Mouse (Mus musculus): ENCODE results near the gene Opcml. TPM values are rescaled to one million over a fixed set of nuclear protein-coding genes. Genes with fewer than 3 reads are reported as not detected.

Opcml gene
- polyA plus RNA-seq, 1 experiment from 2014 or later, result 9.8 TPM

DNA sequence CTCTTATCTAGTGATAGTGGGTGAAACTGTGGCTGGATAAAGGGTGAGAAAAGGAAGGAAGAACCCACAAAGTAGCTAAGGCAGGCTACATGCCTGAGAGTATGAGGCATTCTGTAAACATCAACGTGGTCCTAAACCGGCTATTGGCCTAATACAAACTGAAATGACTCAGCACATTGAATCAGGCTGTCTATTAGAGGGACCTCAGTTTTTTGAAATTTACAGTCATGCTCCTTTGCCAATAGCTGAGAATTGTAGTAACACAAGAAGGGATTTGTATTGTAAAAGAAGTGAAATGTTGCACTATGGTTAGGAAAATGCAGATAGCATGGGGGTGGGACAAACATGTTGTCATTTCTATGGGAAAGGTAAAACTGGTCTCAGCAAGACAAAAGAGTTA, 10.4 kb downstream of the Opcml start:
- Histone ChIP-seq H3K27ac (no peak overlapping the region), H3K4me3 (no peak overlapping the region), H3K4me1 (no peaks in the 10 kb centered on the region), H3K27me3 (no peaks in the 10 kb centered on the region), H3K9ac (no peak overlapping the region), H3K36me3 (no peaks in the 10 kb centered on the region), H3K4me2 (no peak overlapping the region), H3K9me3 (no peaks in the 10 kb centered on the region)
- no peak for ATAC-seq (ENCODE audit: borderline replicate concordance, extremely low read depth, low FRiP score, low TSS enrichment)
- 67% methylated on average over 2 of the region's 2 CpGs for WGBS

DNA sequence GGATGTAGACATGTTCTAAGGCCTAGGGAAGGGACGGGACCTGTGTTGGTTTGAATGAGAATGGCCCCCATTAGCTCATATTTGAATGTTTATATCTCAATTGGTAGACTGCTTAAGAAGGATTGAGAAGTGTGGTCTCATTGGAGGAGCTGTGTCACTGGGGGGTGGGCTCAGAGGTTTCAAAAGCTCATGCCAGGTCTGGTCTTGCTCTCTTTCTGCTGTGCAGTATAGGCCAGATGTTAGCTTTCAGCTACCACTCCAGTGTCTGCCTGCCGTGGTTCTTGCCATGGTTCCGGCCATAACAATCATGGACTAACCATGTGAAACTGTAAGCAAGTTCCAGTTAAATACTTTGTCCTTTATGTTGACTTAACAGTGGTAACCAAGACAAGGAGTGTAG, 11.2 kb downstream of the Opcml start:
- Histone ChIP-seq H3K4me1 (no peaks in the 10 kb centered on the region), H3K36me3 (no peaks in the 10 kb centered on the region), H3K27me3 (no peaks in the 10 kb centered on the region), H3K9ac (no peak overlapping the region), H3K9me3 (no peaks in the 10 kb centered on the region), H3K4me2 (no peak overlapping the region), H3K27ac (no peak overlapping the region), H3K4me3 (no peak overlapping the region)
- WGBS, result 57% methylated on average over 3 of the region's 3 CpGs
- peak; percentile 52; the same call in 1 of the 2 replicates for ATAC-seq (ENCODE audit: borderline replicate concordance, extremely low read depth, low FRiP score, low TSS enrichment)

GRCm38 (mm10) chr9:27802379-27802778, 11.8 kb downstream of the Opcml start:
- H3K27me3 ChIP-seq, result no peaks in the 10 kb centered on the region
- H3K9me3 ChIP-seq, result no peaks in the 10 kb centered on the region
- H3K27ac ChIP-seq, result no peak overlapping the region
- 0 out of 2 replicates have a peak, but pooled peaks have one; percentile 14 for ATAC-seq (ENCODE audit: borderline replicate concordance, extremely low read depth, low FRiP score, low TSS enrichment)
- no peak overlapping the region for H3K4me2 ChIP-seq
- no peak overlapping the region for H3K9ac ChIP-seq
- no peak overlapping the region for H3K4me3 ChIP-seq
- H3K36me3 ChIP-seq, result no peaks in the 10 kb centered on the region
- H3K4me1 ChIP-seq, result no peaks in the 10 kb centered on the region

DNA sequence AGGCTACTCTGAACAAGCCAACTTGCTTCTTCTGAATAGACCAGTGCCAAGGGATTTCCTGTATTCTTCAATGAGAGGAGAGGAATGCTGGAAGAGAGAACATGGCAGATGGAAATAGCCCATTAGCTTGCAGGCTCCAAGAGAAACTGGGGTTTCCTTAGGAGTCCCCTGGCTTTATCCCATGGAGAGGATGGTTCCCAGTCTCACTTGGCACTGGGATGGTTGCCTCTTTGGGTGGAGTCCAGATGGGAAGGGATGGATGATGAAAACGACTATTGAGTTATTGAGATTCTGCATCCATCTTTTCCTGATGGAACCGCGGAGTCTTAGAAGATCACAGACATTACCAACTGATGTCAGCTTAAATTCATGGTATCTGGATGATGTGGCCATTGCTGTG, 13.9 kb downstream of the Opcml start:
- Histone ChIP-seq H3K4me2 (no peak overlapping the region), H3K4me1 (no peaks in the 10 kb centered on the region), H3K27ac (no peak overlapping the region), H3K9me3 (no peaks in the 10 kb centered on the region), H3K36me3 (no peaks in the 10 kb centered on the region), H3K9ac (no peak overlapping the region), H3K4me3 (no peak overlapping the region), H3K27me3 (no peaks in the 10 kb centered on the region)
- no peak for ATAC-seq (ENCODE audit: borderline replicate concordance, extremely low read depth, low FRiP score, low TSS enrichment)
- WGBS, result 77% methylated on average over 3 of the region's 3 CpGs

- no peak for ATAC-seq (ENCODE audit: borderline replicate concordance, extremely low read depth, low FRiP score, low TSS enrichment)
- Histone ChIP-seq H3K4me3 (no peak overlapping the region), H3K9me3 (no peaks in the 10 kb centered on the region), H3K4me1 (no peaks in the 10 kb centered on the region), H3K27me3 (no peaks in the 10 kb centered on the region), H3K36me3 (no peaks in the 10 kb centered on the region), H3K27ac (no peak overlapping the region), H3K9ac (no peak overlapping the region), H3K4me2 (no peak overlapping the region)
- 65% methylated on average over 8 of the region's 8 CpGs for WGBS
These were observed 19.2 kb downstream of the Opcml start for GRCm38 (mm10) chr9:27809741-27810140.

- Histone ChIP-seq H3K9me3 (no peaks in the 10 kb centered on the region), H3K4me3 (no peak overlapping the region), H3K36me3 (no peaks in the 10 kb centered on the region), H3K27me3 (no peaks in the 10 kb centered on the region), H3K4me2 (no peak overlapping the region), H3K9ac (no peak overlapping the region), H3K27ac (no peak overlapping the region), H3K4me1 (no peaks in the 10 kb centered on the region)
- ATAC-seq (ENCODE audit: borderline replicate concordance, extremely low read depth, low FRiP score, low TSS enrichment), result no peak
- WGBS, result 20% methylated on average over 3 of the region's 3 CpGs
These were observed 22.7 kb downstream of the Opcml start for GRCm38 (mm10) chr9:27813207-27813790.

DNA sequence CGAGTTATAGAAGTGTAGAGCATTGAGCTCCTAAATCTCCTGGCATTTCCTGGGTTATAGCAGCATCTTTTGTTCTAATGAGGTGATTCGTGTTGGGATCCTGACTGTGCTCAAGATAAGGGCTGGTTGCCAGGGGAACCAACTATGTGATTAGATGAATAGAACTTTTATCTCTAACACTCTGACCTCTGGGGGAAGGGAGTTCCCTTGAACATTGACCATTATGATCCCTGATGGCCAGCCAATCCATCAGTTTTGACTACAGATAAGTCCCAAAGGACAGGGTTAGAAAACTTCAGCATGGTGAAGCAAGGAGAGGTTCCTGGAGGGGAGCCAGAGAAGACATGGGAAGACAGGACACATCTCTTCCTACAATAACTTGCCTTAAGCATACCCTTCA, 23.6 kb downstream of the Opcml start:
- Histone ChIP-seq H3K4me1 (no peaks in the 10 kb centered on the region), H3K9me3 (no peaks in the 10 kb centered on the region), H3K27ac (no peak overlapping the region), H3K4me3 (no peak overlapping the region), H3K4me2 (no peak overlapping the region), H3K27me3 (no peaks in the 10 kb centered on the region), H3K9ac (no peak overlapping the region), H3K36me3 (no peaks in the 10 kb centered on the region)
- 5% methylated on average over 2 of the region's 2 CpGs for WGBS
- ATAC-seq (ENCODE audit: borderline replicate concordance, extremely low read depth, low FRiP score, low TSS enrichment), result no peak

DNA sequence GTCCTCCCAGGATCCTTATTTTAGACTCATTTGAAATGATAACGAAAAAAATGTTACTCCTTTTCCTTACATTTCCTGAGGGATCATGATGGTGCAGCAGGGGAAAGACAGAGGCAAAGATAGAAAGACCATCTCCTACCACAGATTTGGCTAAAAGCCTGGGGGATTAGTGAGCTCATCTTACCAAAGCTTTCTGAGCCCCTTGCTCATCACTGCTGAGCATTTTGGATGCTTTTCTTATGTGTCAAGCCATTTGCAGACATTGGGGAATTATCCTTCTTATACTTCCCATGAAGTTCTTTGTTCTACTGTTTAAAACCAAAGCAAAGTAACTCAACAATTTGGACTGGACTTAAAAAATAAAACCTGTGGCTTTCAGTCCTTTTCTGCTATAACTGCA, 30.6 kb downstream of the Opcml start:
- no peak for ATAC-seq (ENCODE audit: borderline replicate concordance, extremely low read depth, low FRiP score, low TSS enrichment)
- H3K4me1 ChIP-seq, result no peaks in the 10 kb centered on the region
- H3K36me3 ChIP-seq, result no peaks in the 10 kb centered on the region
- WGBS, result 48% methylated on average over 1 of the region's 1 CpGs
- H3K27me3 ChIP-seq, result no peaks in the 10 kb centered on the region
- no peaks in the 10 kb centered on the region for H3K9me3 ChIP-seq
- no peak overlapping the region for H3K4me2 ChIP-seq
- no peak overlapping the region for H3K9ac ChIP-seq
- H3K4me3 ChIP-seq, result no peak overlapping the region
- H3K27ac ChIP-seq, result no peak overlapping the region

DNA sequence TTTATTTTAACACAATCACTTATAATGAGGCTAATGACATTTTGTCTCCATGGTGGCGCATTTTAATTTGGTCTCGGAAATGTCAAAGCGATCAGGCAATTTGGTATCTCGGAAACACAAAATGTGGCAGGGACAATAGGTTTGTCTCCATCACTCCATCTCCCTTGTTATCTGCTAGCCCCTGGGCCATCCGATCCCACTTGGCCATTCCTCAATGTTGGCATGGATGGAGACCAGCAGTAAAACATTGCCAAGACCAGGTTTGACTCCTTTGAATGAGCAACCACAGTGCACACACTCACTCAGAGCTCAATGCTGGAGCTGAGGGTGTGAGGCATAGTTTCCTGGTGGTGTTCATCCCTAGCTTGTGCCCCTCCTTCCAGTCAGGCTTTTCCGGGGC, 32.1 kb downstream of the Opcml start:
- ATAC-seq (ENCODE audit: borderline replicate concordance, extremely low read depth, low FRiP score, low TSS enrichment), result no peak
- Histone ChIP-seq H3K9me3 (no peaks in the 10 kb centered on the region), H3K4me1 (no peaks in the 10 kb centered on the region), H3K27ac (no peak overlapping the region), H3K36me3 (no peaks in the 10 kb centered on the region), H3K4me3 (no peak overlapping the region), H3K9ac (no peak overlapping the region), H3K4me2 (no peak overlapping the region), H3K27me3 (no peaks in the 10 kb centered on the region)
- 84% methylated on average over 6 of the region's 6 CpGs for WGBS

DNA sequence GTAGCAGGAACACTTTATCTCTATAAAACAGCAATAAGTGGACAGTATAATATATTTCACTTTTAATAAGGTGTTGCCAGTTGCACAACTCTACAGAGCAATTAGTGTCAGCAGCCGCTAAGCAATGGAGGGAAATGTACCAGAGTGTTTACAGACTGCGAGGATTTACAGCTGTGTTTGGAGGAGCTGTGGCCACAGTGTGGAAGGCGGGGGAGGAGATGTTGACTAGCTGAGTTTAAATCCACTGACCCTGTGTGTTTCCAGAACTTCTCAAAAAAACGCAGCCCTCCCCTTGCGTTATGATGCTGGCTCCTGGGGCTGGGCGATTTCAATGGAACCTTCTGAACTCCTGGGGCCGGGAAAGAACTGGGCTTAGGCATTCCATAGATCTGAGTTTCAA, 33.8 kb downstream of the Opcml start:
- no peak for ATAC-seq (ENCODE audit: borderline replicate concordance, extremely low read depth, low FRiP score, low TSS enrichment)
- no peaks in the 10 kb centered on the region for H3K36me3 ChIP-seq
- no peak overlapping the region for H3K4me3 ChIP-seq
- H3K9me3 ChIP-seq, result no peaks in the 10 kb centered on the region
- H3K9ac ChIP-seq, result no peak overlapping the region
- H3K4me1 ChIP-seq, result no peaks in the 10 kb centered on the region
- no peak overlapping the region for H3K4me2 ChIP-seq
- H3K27ac ChIP-seq, result no peak overlapping the region
- H3K27me3 ChIP-seq, result no peaks in the 10 kb centered on the region
- 45% methylated on average over 7 of the region's 7 CpGs for WGBS

GRCm38 (mm10) chr9:27830519-27830918, 39.9 kb downstream of the Opcml start:
- no peak for ATAC-seq (ENCODE audit: borderline replicate concordance, extremely low read depth, low FRiP score, low TSS enrichment)
- Histone ChIP-seq H3K9ac (no peak overlapping the region), H3K9me3 (no peaks in the 10 kb centered on the region), H3K36me3 (no peaks in the 10 kb centered on the region), H3K27me3 (no peaks in the 10 kb centered on the region), H3K4me3 (no peak overlapping the region), H3K4me2 (no peak overlapping the region), H3K27ac (no peak overlapping the region), H3K4me1 (no peaks in the 10 kb centered on the region)
- 62% methylated on average over 5 of the region's 5 CpGs for WGBS

DNA sequence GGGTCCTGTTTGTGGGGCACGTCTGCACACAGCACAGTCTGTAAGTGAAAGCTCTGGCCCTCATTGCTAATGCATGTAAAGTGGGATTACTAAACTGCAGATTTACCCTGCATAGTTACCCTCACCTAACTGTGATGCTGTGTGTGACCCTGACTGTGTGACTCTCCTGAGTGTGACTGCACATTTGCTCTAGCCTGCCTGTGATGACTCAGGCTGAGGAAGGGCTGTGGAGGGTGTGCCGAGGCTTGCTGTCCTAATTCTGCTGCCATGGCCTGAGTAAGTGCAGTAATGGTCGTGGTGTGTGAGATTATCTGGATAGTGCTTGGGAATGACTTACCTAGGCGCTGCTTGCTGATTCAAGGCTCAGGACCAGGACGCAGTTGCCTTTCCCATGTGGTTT, 52.2 kb downstream of the Opcml start:
- H3K9ac ChIP-seq, result no peak overlapping the region
- H3K9me3 ChIP-seq, result no peaks in the 10 kb centered on the region
- no peaks in the 10 kb centered on the region for H3K4me1 ChIP-seq
- ATAC-seq (ENCODE audit: borderline replicate concordance, extremely low read depth, low FRiP score, low TSS enrichment), result no peak
- no peak overlapping the region for H3K4me3 ChIP-seq
- H3K27ac ChIP-seq, result no peak overlapping the region
- H3K27me3 ChIP-seq, result no peaks in the 10 kb centered on the region
- 71% methylated on average over 5 of the region's 5 CpGs for WGBS
- H3K4me2 ChIP-seq, result no peak overlapping the region
- H3K36me3 ChIP-seq, result no peaks in the 10 kb centered on the region

- Histone ChIP-seq H3K9me3 (no peaks in the 10 kb centered on the region), H3K4me3 (no peak overlapping the region), H3K36me3 (no peaks in the 10 kb centered on the region), H3K9ac (no peak overlapping the region), H3K27me3 (no peaks in the 10 kb centered on the region), H3K4me1 (no peaks in the 10 kb centered on the region), H3K4me2 (no peak overlapping the region), H3K27ac (no peak overlapping the region)
- WGBS, result 61% methylated on average over 3 of the region's 3 CpGs
- ATAC-seq (ENCODE audit: borderline replicate concordance, extremely low read depth, low FRiP score, low TSS enrichment), result no peak
These were observed 81.0 kb downstream of the Opcml start for GRCm38 (mm10) chr9:27871624-27872023.

Measured in lung, embryonic 15.5 days (tissue).